Mouse (Mus musculus) gastrocnemius, postnatal 10 days (tissue): Measurements from ENCODE around the gene Isy1. TPM values are rescaled to one million over a fixed set of nuclear protein-coding genes. Genes with fewer than 3 reads are reported as not detected.
"Not testable (repeated sequence)": the region's sequence is repeated elsewhere in the genome, so short reads cannot be mapped to it uniquely, and the experiment has no call there.

Experiments
- DNase-seq: peaks from one replicate; pipeline ENCODE4 v3.0.0; 2021; ENCODE audit warnings: mixed read lengths
- total RNA-seq, 2 experiments: library from RNA; stranded (reverse); gene quantifications; 2 replicates each; pipeline ENCODE4 v1.2.3; 2021

Isy1 gene
- total RNA-seq, 2 experiments from 2014 or later = 22.0 to 26.9 TPM

DNA sequence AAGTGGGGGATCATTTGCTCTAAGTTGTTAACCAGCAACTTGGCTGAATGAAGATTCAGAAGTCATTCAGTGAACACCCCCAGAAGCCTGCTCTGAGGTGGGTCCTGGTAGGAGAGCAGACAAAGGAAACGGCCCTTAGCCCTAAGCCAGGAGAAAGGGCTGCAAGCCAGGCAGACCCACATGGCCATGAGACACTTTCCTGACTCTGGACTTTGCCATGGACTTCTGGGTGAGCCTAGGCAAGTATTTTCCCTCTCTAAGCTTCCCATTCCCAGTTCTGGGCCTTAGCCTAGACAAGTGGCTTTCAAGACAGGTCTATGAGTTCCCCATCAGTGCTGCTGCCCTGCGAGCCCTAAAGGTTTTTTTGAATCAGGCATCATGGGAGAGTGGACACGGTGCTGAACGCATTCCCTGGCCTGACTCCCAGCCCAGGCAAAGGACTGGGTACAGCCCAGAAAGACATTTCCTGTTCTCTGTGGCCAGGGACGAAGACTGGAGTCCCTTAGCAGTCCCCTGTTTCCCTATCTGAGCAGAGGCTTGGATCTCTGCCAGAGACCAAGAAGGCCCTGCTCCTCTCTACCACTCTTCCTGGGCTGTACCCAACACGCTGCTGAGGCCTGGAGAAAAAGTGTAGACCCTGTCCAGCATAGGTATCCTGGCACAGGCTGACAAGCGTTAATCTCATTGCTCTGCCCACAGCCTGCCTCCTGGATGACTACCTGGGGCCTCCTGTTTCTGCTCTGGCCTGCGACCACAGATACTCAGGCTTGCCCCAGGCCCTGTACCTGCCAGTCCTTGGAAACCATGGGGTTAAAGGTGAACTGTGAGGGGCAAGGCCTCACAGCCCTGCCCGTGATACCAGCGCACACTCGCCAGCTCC is 60.1 kb downstream of the Isy1 start:
- no peak for DNase-seq

DNA sequence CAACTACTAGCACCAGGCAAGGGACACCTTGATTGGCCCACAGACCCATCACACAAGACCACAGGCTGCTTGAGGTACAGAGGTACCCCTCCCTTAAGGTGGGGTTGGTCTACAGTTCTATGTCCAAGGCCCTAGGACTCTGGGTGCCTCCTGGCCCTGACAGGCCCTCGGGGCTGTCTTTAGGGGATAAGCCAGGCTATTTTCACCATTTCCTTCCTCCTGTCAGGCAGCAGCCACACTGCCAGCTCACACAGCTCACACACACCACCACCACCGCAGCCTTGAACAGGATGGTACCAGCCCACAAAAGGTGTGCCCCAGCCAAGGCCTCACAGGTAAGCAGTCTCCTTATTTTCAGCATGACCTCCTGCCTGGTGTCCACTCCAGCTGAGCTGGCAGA is 60.8 kb downstream of the Isy1 start, which contains the start of gene Gp9:
Gene Gp9 (plus strand): TSS at position 231 of the 400 bp plus-strand sequence.
- DNase-seq = no peak

DNA sequence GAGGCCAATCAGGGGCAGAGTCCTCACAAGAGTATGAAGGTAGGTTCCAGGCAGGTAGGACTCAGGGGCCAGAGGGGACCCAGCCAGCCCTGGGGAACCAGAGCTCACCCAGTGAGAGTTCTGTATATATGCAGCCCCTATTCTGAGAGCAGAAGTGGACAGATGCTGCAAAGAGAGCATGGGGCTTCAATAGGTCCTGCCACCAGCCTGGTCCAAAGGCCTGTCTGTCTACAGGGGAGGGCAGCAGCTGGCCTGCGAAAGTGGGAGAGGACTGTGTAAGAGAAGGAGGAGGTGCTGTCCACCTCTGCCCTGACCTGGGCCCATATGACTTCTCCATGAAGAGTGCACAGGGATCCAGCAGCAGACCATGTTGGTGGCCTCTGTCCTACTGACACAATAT is 61.9 kb downstream of the Isy1 start:
- no peak for DNase-seq

DNA sequence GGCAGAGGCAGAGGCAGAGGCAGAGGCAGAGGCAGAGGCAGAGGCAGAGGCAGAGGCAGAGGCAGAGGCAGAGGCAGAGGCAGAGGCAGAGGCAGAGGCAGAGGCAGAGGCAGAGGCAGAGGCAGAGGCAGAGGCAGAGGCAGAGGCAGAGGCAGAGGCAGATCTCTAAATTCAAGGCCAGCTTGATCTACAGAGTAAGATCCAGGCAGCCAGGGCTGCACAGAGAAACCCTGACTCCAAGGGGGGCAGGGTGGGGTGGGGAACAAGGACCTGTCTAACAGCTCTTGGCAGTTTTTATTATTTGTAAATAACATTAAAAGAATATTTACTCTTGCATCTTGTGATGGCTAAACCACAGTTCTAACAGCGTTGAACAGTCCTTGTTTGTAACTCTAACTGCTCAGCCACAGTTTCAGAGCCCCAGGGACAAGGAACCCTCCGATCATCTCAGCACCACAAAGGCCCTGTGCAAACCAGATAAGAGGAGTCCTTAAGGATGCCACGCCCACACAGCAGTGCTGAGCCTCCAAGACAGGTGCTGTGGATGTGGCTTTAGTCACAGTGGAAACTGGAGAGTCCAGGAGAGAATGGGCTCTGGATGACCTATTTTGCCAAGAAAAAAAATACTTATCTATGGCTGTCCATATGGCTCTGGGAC is 62.9 kb downstream of the Isy1 start:
- no peak for DNase-seq

DNA sequence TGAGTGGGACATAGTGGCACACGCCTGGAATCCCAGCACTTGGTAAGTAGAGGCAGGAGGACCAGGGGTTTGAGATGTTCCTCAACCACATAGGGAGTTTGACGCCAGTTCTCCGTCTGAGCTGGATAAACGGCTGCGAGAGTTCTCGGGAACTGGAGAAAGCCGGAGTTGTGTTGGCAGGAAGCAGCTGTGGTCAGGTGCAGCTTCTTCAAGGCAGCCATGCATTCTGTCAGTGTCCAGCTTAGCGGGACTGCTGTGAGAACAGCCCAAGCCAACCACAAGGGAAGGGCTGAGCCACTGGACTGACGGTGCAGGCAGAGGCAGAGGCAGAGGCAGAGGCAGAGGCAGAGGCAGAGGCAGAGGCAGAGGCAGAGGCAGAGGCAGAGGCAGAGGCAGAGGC is 63.7 kb downstream of the Isy1 start:
- no peak for DNase-seq

DNA sequence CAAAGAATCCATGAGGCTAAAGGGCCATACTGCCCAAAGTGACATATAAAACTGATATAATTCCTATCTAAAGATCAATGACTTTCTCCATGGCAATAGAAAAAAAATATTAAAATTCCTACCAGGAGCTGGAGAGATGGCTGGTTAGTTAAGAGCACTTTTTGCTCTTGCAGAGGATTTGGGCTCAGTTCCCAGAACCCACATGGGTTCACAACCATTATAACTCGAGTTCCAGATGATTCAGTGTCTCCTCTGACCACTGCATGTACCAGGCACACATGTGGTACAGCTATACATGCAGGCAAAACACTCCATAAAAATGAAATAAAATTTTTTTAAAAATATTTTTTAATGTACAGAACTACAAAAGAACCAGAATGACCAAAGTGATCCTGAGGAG is 64.1 kb downstream of the Isy1 start:
- DNase-seq = no peak

DNA sequence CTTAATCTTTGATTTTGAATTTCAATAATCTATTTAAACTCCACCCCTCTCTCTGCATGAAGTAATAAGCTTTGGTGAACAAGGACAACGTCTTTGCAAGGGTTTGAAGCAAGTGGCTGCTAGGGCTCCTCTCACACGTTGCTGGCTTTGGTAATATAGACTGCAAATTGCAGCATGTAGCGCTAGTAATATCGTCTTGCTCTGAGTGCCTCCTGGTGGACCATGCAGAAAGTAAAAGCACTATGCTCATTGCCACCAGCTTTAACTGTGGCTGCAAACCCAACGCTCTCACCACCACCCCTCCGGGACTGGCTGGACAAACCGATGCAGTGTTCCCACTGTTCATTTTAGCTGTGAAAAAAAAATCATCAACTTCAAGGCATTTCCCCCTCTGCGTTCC is 68.0 kb downstream of the Isy1 start:
- no peak for DNase-seq

DNA sequence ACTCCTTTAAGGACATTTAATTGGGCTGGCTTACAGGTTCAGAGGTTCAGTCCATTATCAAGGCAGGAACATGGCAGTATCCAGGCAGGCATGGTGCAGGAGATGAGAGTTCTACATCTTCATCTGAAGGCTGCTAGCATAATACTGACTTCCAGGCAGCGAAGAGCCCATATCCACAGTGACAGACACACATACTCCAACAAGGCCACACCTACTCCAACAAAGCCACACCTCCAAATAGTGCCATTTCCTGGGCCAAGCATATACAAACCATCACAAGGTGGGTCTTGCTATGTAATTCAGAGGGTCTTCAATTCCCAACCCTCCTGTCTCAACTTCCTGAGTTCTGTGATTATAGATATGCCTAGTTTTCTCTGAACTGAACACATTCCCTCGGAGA is 74.3 kb downstream of the Isy1 start:
- DNase-seq = not testable (repeated sequence)

Other genes starting within 250 kb of the Isy1 start
- gene Prokr1, start 248.1 kb downstream of the Isy1 start, total RNA-seq = 1 to 10 TPM; 3.1 to 3.5 TPM
- gene Aplf, start 166.6 kb downstream of the Isy1 start, total RNA-seq = 1 to 10 TPM; 3.2 to 3.9 TPM
- 1 to 10 TPM; 1.9 to 2.7 TPM for gene Efcc1, start 107.9 kb downstream of the Isy1 start, total RNA-seq
- not detected for gene Gp9, start 60.7 kb downstream of the Isy1 start, total RNA-seq
- 10 to 100 TPM; 10.1 to 14.9 TPM for gene Rab43, start 26.6 kb downstream of the Isy1 start, total RNA-seq
- gene Gm45140, start 3.0 kb downstream of the Isy1 start, total RNA-seq = 1 to 10 TPM; 1.7 to 2.5 TPM
- gene Cnbp, start 12.3 kb upstream of the Isy1 start, total RNA-seq = 100 to 1,000 TPM; 444 to 488 TPM
- gene Copg1, start 49.0 kb upstream of the Isy1 start, total RNA-seq = 10 to 100 TPM; 51.6 to 63.7 TPM
- 10 to 100 TPM in 1 of 2 experiments, 1 to 10 TPM in 1; 8.1 to 11.7 TPM for gene Hmces, start 75.1 kb upstream of the Isy1 start, total RNA-seq
- 10 to 100 TPM; 14.7 to 15.7 TPM for gene H1fx, start 142.8 kb upstream of the Isy1 start, total RNA-seq
- 100 to 1,000 TPM; 186 to 187 TPM for gene Rab7, start 206.5 kb upstream of the Isy1 start, total RNA-seq
- gene Rpn1, start 245.7 kb upstream of the Isy1 start, total RNA-seq = 10 to 100 TPM; 77.3 to 95.7 TPM